Mouse (Mus musculus) lung, postnatal 0 days (tissue): ENCODE data around the gene Dpep2nb.

Experiments used
- CTCF ChIP-seq: IDR thresholded peaks from 2 replicates; pipeline ENCODE4 v1.5.1; 2016; ENCODE audit warnings: antibody characterized with exemption, mild to moderate bottlenecking
- EP300 ChIP-seq: IDR thresholded peaks from 2 replicates; pipeline ENCODE4 v1.6.1; 2016; ENCODE audit warnings: antibody characterized with exemption, mild to moderate bottlenecking, control low read depth

GRCm38 (mm10) chr8:106051068-106051467, 45.3 kb upstream of the Dpep2nb start:
- no peak for TF ChIP-seq CTCF
- no peak for TF ChIP-seq EP300
